Mouse (Mus musculus): Measurements from ENCODE around the gene Hist2h3c1. TPM values are rescaled to one million over a fixed set of nuclear protein-coding genes. Genes with fewer than 3 reads are reported as not detected.
"Not testable (repeated sequence)": the region's sequence is repeated elsewhere in the genome, so short reads cannot be mapped to it uniquely, and the experiment has no call there.

The Hist2h3c1 gene
- total RNA-seq (2014; rRNA removed) (2.8 TPM in 1 of 2 replicates, not detected in the other), polyA plus RNA-seq (2015; fragmentation: Nextera tagmentation; extraction: Ambion mirVana) (0.11 and 0.32 TPM in 2 replicates)

GRCm38 (mm10) chr3:96246427-96246856, at the start of gene Hist2h3c1:
Hist2h3c1 (plus strand) TSS chr3:96246685.
- H3K9me3 ChIP-seq (ENCODE audit: low read length); H3K9ac ChIP-seq (replicated peaks; ENCODE audit: low read length, poor library complexity, severe bottlenecking); H3K36me3 ChIP-seq (ENCODE audit: insufficient read depth, low read length); H3K27ac ChIP-seq (ENCODE audit: low read depth, low read length); H3K27me3 ChIP-seq (ENCODE audit: insufficient read depth, low read length); H3K4me1 ChIP-seq (ENCODE audit: insufficient read depth, low read length); DNase-seq (ENCODE audit: low spot score): not testable (repeated sequence)
- Histone ChIP-seq H3K4me2 (ENCODE audit: low read depth, low read length, poor library complexity, severe bottlenecking) (peak within 1 kb of the TSS; percentile 38), H3K4me3 (ENCODE audit: low read depth, low read length) (peak within 1 kb of the TSS; percentile 25; the same call in 1 of the 2 replicates)
- peak; percentile 90 for ATAC-seq (ENCODE audit: low FRiP score)
- WGBS, result no CpG with 5 or more reads among the region's 47 CpGs

GRCm38 (mm10) chr3:96197129-96197749, 49.2 kb upstream of the Hist2h3c1 start:
- DNase-seq (ENCODE audit: low spot score), result peak; percentile 97
- peak overlapping the region; percentile 100 for H3K27ac ChIP-seq (ENCODE audit: low read depth, low read length)
- peak; percentile 93 for ATAC-seq (ENCODE audit: low FRiP score)
- WGBS, result under 1% methylated on average over 50 of the region's 50 CpGs
- H3K36me3 ChIP-seq (ENCODE audit: insufficient read depth, low read length), result peaks cover 24% of the 10 kb centered on the region
- peak overlapping the region; percentile 92 for H3K4me2 ChIP-seq (ENCODE audit: low read depth, low read length, poor library complexity, severe bottlenecking)
- peak overlapping the region; percentile 59 for H3K4me3 ChIP-seq (ENCODE audit: low read depth, low read length)
- peaks cover 8% of the 10 kb centered on the region; the same call in 1 of the 2 replicates for H3K4me1 ChIP-seq (ENCODE audit: insufficient read depth, low read length)
- no peaks in the 10 kb centered on the region for H3K9me3 ChIP-seq (ENCODE audit: low read length)
- H3K9ac ChIP-seq (replicated peaks; ENCODE audit: low read length, poor library complexity, severe bottlenecking), result peak overlapping the region; percentile 86
- H3K27me3 ChIP-seq (ENCODE audit: insufficient read depth, low read length), result no peaks in the 10 kb centered on the region
- peak; percentile 44 for TF ChIP-seq CTCF (IDR thresholded peaks at IDR 0.05)

GRCm38 (mm10) chr3:96198181-96198580, 48.3 kb upstream of the Hist2h3c1 start:
- H3K4me1 ChIP-seq (ENCODE audit: insufficient read depth, low read length), result peaks cover 8% of the 10 kb centered on the region; the same call in 1 of the 2 replicates
- ATAC-seq (ENCODE audit: low FRiP score), result peak; percentile 38; the same call in 1 of the 2 replicates
- TF ChIP-seq CTCF (IDR thresholded peaks at IDR 0.05), result no peak
- peak; percentile 47 for DNase-seq (ENCODE audit: low spot score)
- peaks cover 14% of the 10 kb centered on the region for H3K36me3 ChIP-seq (ENCODE audit: insufficient read depth, low read length)
- no peaks in the 10 kb centered on the region for H3K9me3 ChIP-seq (ENCODE audit: low read length)
- H3K4me2 ChIP-seq (ENCODE audit: low read depth, low read length, poor library complexity, severe bottlenecking), result peak overlapping the region; percentile 92
- WGBS, result 7% methylated on average over 6 of the region's 6 CpGs
- H3K27me3 ChIP-seq (ENCODE audit: insufficient read depth, low read length), result no peaks in the 10 kb centered on the region
- peak overlapping the region; percentile 20 for H3K9ac ChIP-seq (replicated peaks; ENCODE audit: low read length, poor library complexity, severe bottlenecking)
- peak overlapping the region; percentile 100 for H3K27ac ChIP-seq (ENCODE audit: low read depth, low read length)
- peak overlapping the region; percentile 59; the same call in 1 of the 2 replicates for H3K4me3 ChIP-seq (ENCODE audit: low read depth, low read length)

- H3K4me3 ChIP-seq (ENCODE audit: low read depth, low read length); ATAC-seq (ENCODE audit: low FRiP score); H3K27me3 ChIP-seq (ENCODE audit: insufficient read depth, low read length); H3K9me3 ChIP-seq (ENCODE audit: low read length); DNase-seq (ENCODE audit: low spot score); H3K9ac ChIP-seq (replicated peaks; ENCODE audit: low read length, poor library complexity, severe bottlenecking); H3K4me1 ChIP-seq (ENCODE audit: insufficient read depth, low read length); H3K36me3 ChIP-seq (ENCODE audit: insufficient read depth, low read length): not testable (repeated sequence)
- Histone ChIP-seq H3K27ac (ENCODE audit: low read depth, low read length) (0 out of 2 replicates have a peak overlapping the region, but pooled peaks have one; percentile 18), H3K4me2 (ENCODE audit: low read depth, low read length, poor library complexity, severe bottlenecking) (peak overlapping the region; percentile 30; the same call in 1 of the 2 replicates)
- WGBS, result 31% methylated on average over 7 of the region's 8 CpGs
Observed at GRCm38 (mm10) chr3:96198601-96199251, 47.8 kb upstream of the Hist2h3c1 start.

GRCm38 (mm10) chr3:96199731-96200130, 46.8 kb upstream of the Hist2h3c1 start:
- Histone ChIP-seq H3K27me3 (ENCODE audit: insufficient read depth, low read length) (no peaks in the 10 kb centered on the region), H3K4me3 (ENCODE audit: low read depth, low read length) (no peak overlapping the region), H3K27ac (ENCODE audit: low read depth, low read length) (no peak overlapping the region), H3K36me3 (ENCODE audit: insufficient read depth, low read length) (no peaks in the 10 kb centered on the region), H3K4me2 (ENCODE audit: low read depth, low read length, poor library complexity, severe bottlenecking) (no peak overlapping the region), H3K4me1 (ENCODE audit: insufficient read depth, low read length) (peaks cover 8% of the 10 kb centered on the region; the same call in 1 of the 2 replicates), H3K9ac (replicated peaks; ENCODE audit: low read length, poor library complexity, severe bottlenecking) (no peak overlapping the region), H3K9me3 (ENCODE audit: low read length) (no peaks in the 10 kb centered on the region)
- 75% methylated on average over 2 of the region's 2 CpGs for WGBS
- ATAC-seq (ENCODE audit: low FRiP score) (no peak), DNase-seq (ENCODE audit: low spot score) (no peak)
- TF ChIP-seq CTCF (IDR thresholded peaks at IDR 0.05), result no peak

GRCm38 (mm10) chr3:96207819-96208218, 38.7 kb upstream of the Hist2h3c1 start:
- no peaks in the 10 kb centered on the region for H3K9me3 ChIP-seq (ENCODE audit: low read length)

More at GRCm38 (mm10) chr3:96207819-96208218, 38.7 kb upstream of the Hist2h3c1 start:
- no peaks in the 10 kb centered on the region for H3K27me3 ChIP-seq (ENCODE audit: insufficient read depth, low read length)
- no peaks in the 10 kb centered on the region for H3K4me1 ChIP-seq (ENCODE audit: insufficient read depth, low read length)
- no peak overlapping the region for H3K27ac ChIP-seq (ENCODE audit: low read depth, low read length)
- no peak for ATAC-seq (ENCODE audit: low FRiP score)
- no peak overlapping the region for H3K4me3 ChIP-seq (ENCODE audit: low read depth, low read length)
- WGBS, result 86% methylated on average over 3 of the region's 3 CpGs
- no peak for DNase-seq (ENCODE audit: low spot score)
- H3K4me2 ChIP-seq (ENCODE audit: low read depth, low read length, poor library complexity, severe bottlenecking), result no peak overlapping the region
- TF ChIP-seq CTCF (IDR thresholded peaks at IDR 0.05), result peak; percentile 50
- H3K36me3 ChIP-seq (ENCODE audit: insufficient read depth, low read length), result no peaks in the 10 kb centered on the region
- H3K9ac ChIP-seq (replicated peaks; ENCODE audit: low read length, poor library complexity, severe bottlenecking), result no peak overlapping the region

All from midbrain, postnatal 0 days (tissue).